Mouse (Mus musculus) heart, postnatal 4 days (tissue): Measurements from ENCODE around the gene Olfr70. TPM values are rescaled to one million over a fixed set of nuclear protein-coding genes. Genes with fewer than 3 reads are reported as not detected.

ENCODE experiments used
- DNase-seq: peaks from one replicate; pipeline ENCODE4 v3.0.0; 2021
- total RNA-seq, 2 experiments: library from RNA; stranded (reverse); gene quantifications; 2 replicates each; pipeline ENCODE4 v1.2.3; 2021

The Olfr70 gene
- total RNA-seq, 2 experiments from 2014 or later = not detected

GRCm38 (mm10) chr4:43709869-43710268 lies 9.3 kb upstream of the Olfr70 start, which contains the start of gene Olfr71:
Gene Olfr71, minus strand, starts transcription at chr4:43710255.
- no peak for DNase-seq

GRCm38 (mm10) chr4:43705991-43706390 lies 5.4 kb upstream of the Olfr70 start:
- DNase-seq = no peak

- peak; percentile 29 for DNase-seq
Observed at GRCm38 (mm10) chr4:43703851-43704250, 3.2 kb upstream of the Olfr70 start.

- no peak for DNase-seq
Observed at GRCm38 (mm10) chr4:43703439-43703838, 2.8 kb upstream of the Olfr70 start.

- DNase-seq = no peak
Observed at GRCm38 (mm10) chr4:43696561-43696960, 4.0 kb downstream of the Olfr70 start.

GRCm38 (mm10) chr4:43695249-43695671 lies 5.3 kb downstream of the Olfr70 start:
- peak; percentile 56 for DNase-seq

- no peak for DNase-seq
Observed at GRCm38 (mm10) chr4:43694439-43695248, 6.0 kb downstream of the Olfr70 start.

- peak; percentile 46 for DNase-seq
Observed at GRCm38 (mm10) chr4:43693806-43694241, 6.8 kb downstream of the Olfr70 start.

GRCm38 (mm10) chr4:43691026-43691425 lies 9.6 kb downstream of the Olfr70 start:
- DNase-seq = no peak

GRCm38 (mm10) chr4:43690021-43690420 lies 10.6 kb downstream of the Olfr70 start:
- no peak for DNase-seq

- DNase-seq = no peak
Observed at GRCm38 (mm10) chr4:43679416-43680043, 21.1 kb downstream of the Olfr70 start.

GRCm38 (mm10) chr4:43678541-43678940 lies 22.1 kb downstream of the Olfr70 start:
- no peak for DNase-seq

GRCm38 (mm10) chr4:43675608-43676007 lies 25.0 kb downstream of the Olfr70 start:
- DNase-seq = no peak

- DNase-seq = no peak
Observed at GRCm38 (mm10) chr4:43674974-43675373, 25.6 kb downstream of the Olfr70 start.

GRCm38 (mm10) chr4:43673703-43674102 lies 26.9 kb downstream of the Olfr70 start:
- DNase-seq = no peak

GRCm38 (mm10) chr4:43672070-43672469 lies 28.5 kb downstream of the Olfr70 start:
- peak; percentile 94 for DNase-seq

- peak; percentile 86 for DNase-seq
Observed at GRCm38 (mm10) chr4:43669428-43669794, 31.2 kb downstream of the Olfr70 start.

- peak; percentile 92 for DNase-seq
Observed at GRCm38 (mm10) chr4:43668782-43669427, 31.7 kb downstream of the Olfr70 start, which contains the start of the genes Tmem8b and Fam221b. Gene Tmem8b, plus strand, starts transcription at chr4:43668971. Gene Fam221b, minus strand, starts transcription at chr4:43669145.

- no peak for DNase-seq
Observed at GRCm38 (mm10) chr4:43666412-43666811, 34.2 kb downstream of the Olfr70 start.

GRCm38 (mm10) chr4:43657146-43657545 lies 43.5 kb downstream of the Olfr70 start:
- no peak for DNase-seq

GRCm38 (mm10) chr4:43656339-43657109 lies 44.1 kb downstream of the Olfr70 start, which contains the start of gene Hint2:
Gene Hint2, minus strand, starts transcription at chr4:43656466.
- peak; percentile 93 for DNase-seq

- no peak for DNase-seq
Observed at GRCm38 (mm10) chr4:43655656-43656338, 44.8 kb downstream of the Olfr70 start.
